Mouse (Mus musculus) ES-Bruce4 (cell line): ENCODE measurements around the gene Lrmda.

Source experiments
- CTCF ChIP-seq: IDR thresholded peaks from one replicate; pipeline ENCODE4 v1.8.1; 2011; ENCODE audit warnings: low read depth, low read length
- EP300 ChIP-seq: IDR thresholded peaks from 2 replicates; pipeline ENCODE4 v1.6.1; 2011; ENCODE audit warnings: low read depth, low read length; ENCODE audit not compliant: insufficient read depth
- POLR2A ChIP-seq: IDR thresholded peaks from one replicate; pipeline ENCODE4 v1.8.1; 2011; ENCODE audit warnings: low read length; ENCODE audit not compliant: insufficient read depth

- TF ChIP-seq POLR2A (no peak), CTCF (no peak), EP300 (no peak)
Measured at GRCm38 (mm10) chr14:22410826-22411225, 391.3 kb downstream of the Lrmda start.
